Mouse (Mus musculus): ENCODE measurements around the gene Fzd2. TPM values are rescaled to one million over a fixed set of nuclear protein-coding genes. Genes with fewer than 3 reads are reported as not detected.

Gene Fzd2
- total RNA-seq, 2 experiments from 2014 or later, result 10.9 to 11.7 TPM

DNA sequence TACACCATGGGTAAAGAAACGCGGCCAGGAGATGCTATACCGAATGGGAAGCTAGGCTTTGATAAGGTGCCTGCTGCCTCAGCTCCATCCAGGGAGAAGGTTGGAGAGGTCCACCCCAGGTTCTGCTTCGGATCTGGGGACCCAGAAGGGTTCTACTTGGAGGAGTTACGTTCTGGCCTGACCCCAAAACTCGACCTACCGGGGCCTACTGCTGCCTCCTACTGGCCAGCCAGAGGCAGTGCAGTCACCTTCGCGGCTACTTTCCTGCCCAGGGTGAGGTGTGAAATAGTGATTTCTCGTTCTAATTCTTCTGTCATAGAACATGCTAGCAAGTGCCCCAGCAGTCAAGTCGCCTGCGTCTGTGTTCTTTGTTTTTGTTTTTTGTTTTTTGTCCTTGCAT, 36.0 kb upstream of the Fzd2 start:
- TF ChIP-seq CTCF (IDR thresholded peaks at IDR 0.05), result peak; percentile 39
- Histone ChIP-seq H3K27ac (no peak overlapping the region), H3K4me3 (no peak overlapping the region)
- no peak for DNase-seq (ENCODE audit: extremely low spot score in 1 of 2, low spot score in 2 of 2)
- intact Hi-C loops (cut with DNase I), result no loop called here

DNA sequence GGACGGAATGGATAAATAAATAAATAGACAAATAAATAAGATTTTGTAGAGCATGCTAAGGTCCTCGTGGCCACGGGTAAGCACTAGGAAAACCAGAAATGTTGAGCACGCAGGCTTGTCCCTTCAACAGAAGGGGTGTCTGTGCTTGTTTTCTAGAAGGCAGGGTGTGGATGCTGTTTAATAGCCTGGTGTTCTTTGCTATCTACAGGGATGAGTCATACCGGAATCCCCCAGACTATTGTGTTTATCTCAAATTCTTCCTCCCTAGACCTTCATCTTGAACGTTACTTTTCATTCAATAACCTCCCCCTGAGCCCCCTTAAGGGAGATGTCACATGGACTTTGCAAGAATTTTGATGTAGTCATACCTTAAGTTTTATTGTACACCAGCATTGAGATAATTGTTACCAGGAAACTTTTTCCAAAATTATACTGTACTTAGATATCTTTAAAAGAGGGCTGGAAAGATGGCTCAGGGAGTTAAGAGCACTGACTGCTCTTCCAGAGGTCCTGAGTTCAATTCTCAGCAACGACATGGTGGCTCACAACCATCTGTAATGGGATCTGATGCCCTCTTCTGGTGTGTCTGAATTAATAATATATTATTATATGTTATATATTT, 35.3 kb upstream of the Fzd2 start:
- no peak for DNase-seq (ENCODE audit: extremely low spot score in 1 of 2, low spot score in 2 of 2)
- Histone ChIP-seq H3K27ac (no peak overlapping the region), H3K4me3 (no peak overlapping the region)
- intact Hi-C loops (cut with DNase I), result no loop called here
- no peak for TF ChIP-seq CTCF (IDR thresholded peaks at IDR 0.05)

DNA sequence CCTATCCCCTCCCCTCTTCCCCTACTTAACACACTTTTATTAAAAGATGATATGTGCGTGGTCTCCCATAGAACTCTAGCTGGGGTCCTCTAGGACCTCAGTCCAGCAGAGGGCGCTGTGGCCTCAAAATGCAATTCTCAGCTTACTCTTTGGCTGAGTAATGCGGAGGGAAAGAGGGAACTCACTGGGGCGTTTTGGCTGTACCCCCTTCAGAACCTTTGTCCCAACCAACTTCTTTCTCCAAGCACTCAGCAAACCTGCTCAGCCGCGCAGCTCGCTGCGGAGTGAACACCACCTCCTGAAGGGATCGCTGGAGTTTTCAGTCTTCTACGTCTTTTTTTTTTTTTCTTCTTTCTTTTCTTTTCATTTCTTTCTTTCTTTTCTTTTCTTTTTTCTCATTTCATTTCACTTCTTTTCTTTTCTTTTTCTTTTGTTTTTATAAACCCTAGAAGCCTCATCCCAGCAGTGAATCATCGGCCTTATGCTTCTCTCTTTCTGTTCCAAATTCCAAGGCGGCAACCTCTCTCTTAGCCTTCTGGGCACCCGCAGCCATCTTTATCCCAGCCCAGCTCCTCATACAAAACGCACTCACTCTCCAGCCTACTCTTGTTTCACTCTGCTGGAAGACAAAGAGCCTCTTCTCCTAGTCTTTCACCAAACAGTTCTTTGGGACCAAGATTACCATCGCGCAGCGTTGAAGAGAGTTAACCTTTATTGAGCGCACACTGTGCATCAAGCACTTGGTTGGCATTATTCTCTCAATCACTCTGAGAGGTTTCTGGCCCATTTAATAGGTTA, 31.1 kb upstream of the Fzd2 start:
- peak; percentile 74 for TF ChIP-seq CTCF (IDR thresholded peaks at IDR 0.05)
- peak; percentile 79 to 85 for DNase-seq (ENCODE audit: extremely low spot score in 1 of 2, low spot score in 2 of 2)
- intact Hi-C loops (cut with DNase I), result loop anchor here (1.0 kb wide), 2 partner anchors 78 to 83 kb away; no protein-coding TSS in a partner anchor
- H3K4me3 ChIP-seq, result peak overlapping the region; percentile 46
- no peak overlapping the region for H3K27ac ChIP-seq

DNA sequence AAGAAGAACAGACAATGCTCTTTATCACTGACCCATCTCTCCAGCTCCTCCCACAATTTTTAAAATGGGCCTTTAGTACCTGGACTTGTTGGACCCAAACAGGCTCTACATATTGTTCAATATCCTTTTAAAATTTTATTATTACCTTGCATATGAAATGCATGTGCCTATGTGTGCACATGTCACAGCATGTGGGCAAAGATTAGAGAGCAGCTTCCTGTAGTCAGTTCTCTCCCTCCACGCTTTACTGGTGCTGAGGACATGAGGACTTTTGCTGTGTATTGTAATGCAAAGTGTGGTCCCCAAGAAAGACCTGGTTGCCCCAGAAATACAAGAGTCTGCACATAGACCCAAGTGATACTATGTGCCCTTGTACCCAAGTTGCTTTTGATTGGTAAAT, 29.2 kb upstream of the Fzd2 start:
- intact Hi-C loops (cut with DNase I), result no loop called here
- TF ChIP-seq CTCF (IDR thresholded peaks at IDR 0.05), result no peak
- no peak overlapping the region for H3K27ac ChIP-seq

DNA sequence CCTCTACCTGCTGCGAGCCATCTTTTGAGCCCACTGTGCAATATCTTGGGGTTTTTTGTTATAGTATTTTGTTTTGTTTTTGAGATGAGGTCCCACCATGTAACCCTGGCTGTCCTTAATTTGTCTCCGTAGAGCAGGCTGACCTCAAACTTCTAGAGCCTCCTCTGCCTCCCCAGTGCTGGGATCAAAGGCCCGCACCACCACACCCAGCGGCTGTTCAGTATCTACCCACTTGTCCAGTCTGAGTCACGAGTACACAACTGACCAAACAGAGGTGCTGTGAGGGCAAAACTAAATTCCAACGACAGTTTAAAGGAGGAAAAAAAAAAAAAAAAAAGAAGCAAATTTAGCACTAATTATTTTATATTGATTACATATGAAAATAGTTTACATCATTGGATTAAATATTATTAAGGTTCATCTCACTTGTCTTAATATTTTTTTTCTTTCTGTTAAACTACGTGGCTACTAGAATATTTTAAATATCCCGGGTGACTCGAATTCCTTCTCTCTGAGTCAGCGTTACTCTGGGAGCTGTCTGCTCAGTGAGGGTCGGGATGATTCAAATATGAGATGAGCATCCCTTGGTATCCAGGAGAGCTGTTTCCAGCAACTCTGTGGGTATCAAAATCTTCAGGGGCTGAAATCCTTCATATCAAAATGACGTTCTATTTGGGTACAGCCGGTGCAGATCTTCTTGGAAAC, 28.0 kb upstream of the Fzd2 start:
- Histone ChIP-seq H3K4me3 (no peak overlapping the region), H3K27ac (no peak overlapping the region)
- intact Hi-C loops (cut with DNase I), result loop anchor here (2.0 kb wide), 1 partner anchor 89 kb away; no protein-coding TSS in a partner anchor
- TF ChIP-seq CTCF (IDR thresholded peaks at IDR 0.05), result no peak
- DNase-seq (ENCODE audit: extremely low spot score in 1 of 2, low spot score in 2 of 2), result no peak

More for the DNA sequence above, 29.2 kb upstream of the Fzd2 start:
- DNase-seq (ENCODE audit: extremely low spot score in 1 of 2, low spot score in 2 of 2), result no peak
- H3K4me3 ChIP-seq, result no peak overlapping the region

DNA sequence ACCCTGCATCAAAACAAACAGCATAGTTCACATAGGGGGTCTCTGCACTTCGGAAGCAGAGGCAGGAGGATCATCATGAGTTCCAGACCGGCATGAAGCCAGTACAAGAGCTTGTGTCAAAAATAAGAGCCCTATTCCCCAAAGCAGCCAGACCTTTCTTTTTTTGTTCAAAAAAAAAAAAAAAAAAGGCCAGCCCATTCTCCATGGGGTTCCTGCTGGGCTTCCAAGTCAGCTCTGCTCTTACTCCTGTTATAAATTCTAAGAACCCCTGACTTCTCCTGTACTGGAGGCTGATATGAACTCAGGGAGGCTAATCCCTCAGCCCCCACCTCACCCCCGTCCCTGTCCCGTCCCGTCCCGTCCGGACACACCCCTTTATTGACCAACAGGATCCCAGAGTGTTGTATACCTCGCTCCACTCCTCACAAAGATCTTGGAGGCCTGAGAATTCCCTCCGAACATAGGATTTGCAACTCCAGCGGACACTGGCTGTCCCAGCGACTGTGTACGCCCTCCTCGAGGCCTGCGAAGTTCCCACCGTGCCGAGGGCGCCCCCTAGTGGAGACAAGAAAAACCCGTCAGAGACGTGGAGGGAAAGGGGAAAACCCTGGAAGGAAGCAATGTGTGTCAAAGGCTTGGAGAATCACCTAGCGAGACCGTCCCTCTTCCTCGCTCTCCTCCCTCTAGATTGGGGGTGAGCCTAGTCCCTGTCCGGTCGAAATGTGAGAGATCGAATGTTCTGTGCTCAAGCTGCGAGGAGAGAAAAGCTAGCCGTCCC, 25.7 kb upstream of the Fzd2 start:
- H3K4me3 ChIP-seq, result peak overlapping the region; percentile 20
- peak; percentile 88 for TF ChIP-seq CTCF (IDR thresholded peaks at IDR 0.05)
- peak; percentile 72 to 77 for DNase-seq (ENCODE audit: extremely low spot score in 1 of 2, low spot score in 2 of 2)
- intact Hi-C loops (cut with DNase I), result loop anchor here (2.0 kb wide), 1 partner anchor 26 kb away; the partner anchor contains the start of gene Fzd2
- peak overlapping the region; percentile 44; the same call in 1 of the 2 replicates for H3K27ac ChIP-seq

DNA sequence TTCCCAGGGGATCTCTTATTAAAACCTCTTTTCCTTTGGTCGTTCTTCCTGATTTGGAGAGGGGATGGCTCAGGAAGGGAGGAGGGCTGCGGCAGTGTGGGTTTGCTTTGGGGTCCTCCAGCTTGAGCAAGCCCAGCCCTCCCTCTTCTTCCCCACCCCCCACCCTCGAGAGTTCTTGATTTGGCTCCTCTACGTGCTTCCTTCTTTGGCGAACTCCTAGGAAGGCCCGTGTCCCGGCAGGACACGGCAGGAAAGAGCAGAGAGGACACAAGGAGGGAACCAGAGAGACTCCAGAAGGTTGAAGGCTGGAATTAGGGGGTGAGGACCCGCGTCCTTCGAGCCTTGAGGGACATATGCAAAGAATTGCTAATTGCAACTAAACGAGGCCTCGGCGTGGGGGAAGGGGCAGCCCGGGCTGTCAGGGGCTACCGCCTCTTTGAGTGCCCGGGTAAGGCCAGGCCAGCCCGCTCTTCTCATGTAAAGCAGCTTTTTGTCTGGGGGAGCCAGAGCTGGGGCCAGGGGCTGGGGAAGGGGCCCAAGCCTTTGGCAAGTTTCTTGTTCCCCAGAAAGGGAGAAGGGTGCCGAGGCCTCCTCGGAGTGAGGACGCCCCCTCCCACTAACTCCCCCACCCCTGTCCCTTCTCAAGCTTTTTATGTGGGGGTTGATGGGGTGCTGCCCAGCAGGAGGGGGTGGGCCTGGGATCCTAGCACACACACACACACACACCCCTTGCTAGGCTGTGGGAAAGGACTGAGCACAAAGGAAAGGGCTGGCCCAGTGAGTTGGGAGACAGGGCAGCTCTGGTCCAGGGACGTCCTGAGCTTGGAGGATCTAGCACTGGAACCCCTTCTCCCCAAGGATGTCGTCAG, 24.8 kb upstream of the Fzd2 start, which contains the start of gene Gm11627:
TSS of gene Gm11627 (minus strand) at position 297 of the 869 bp plus-strand sequence.
- no peak for TF ChIP-seq CTCF (IDR thresholded peaks at IDR 0.05)

DNA sequence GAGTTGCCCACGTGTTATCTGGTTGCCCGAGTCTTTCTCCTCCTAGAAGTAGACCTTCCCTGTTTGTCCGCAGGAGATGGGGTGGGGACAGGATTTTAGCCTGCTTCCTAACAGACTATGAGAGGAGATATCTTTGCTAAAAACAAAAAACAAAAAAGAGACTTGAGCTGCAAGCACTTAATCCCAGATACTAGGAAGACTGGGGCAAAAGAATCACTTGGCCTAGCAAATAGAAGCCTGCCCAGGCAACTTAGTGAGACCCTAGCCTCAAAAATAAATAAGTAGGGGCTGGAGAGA, 24.2 kb upstream of the Fzd2 start:
- intact Hi-C loops (cut with DNase I), result no loop called here
- H3K4me3 ChIP-seq, result no peak overlapping the region
- no peak for TF ChIP-seq CTCF (IDR thresholded peaks at IDR 0.05)
- H3K27ac ChIP-seq, result no peak overlapping the region; the same call in 1 of the 2 replicates
- DNase-seq (ENCODE audit: extremely low spot score in 1 of 2, low spot score in 2 of 2), result no peak

More for the DNA sequence above, 24.8 kb upstream of the Fzd2 start, which contains the start of gene Gm11627:
- peak within 1 kb of the TSS; percentile 20 for H3K4me3 ChIP-seq
- intact Hi-C loops (cut with DNase I), result loop anchor here (2.0 kb wide), 1 partner anchor 25 kb away; the partner anchor contains the start of gene Fzd2
- peak within 1 kb of the TSS; percentile 44; the same call in 1 of the 2 replicates for H3K27ac ChIP-seq
- peak in 1 of 2 experiments; percentile 28 for DNase-seq (ENCODE audit: extremely low spot score in 1 of 2, low spot score in 2 of 2)

DNA sequence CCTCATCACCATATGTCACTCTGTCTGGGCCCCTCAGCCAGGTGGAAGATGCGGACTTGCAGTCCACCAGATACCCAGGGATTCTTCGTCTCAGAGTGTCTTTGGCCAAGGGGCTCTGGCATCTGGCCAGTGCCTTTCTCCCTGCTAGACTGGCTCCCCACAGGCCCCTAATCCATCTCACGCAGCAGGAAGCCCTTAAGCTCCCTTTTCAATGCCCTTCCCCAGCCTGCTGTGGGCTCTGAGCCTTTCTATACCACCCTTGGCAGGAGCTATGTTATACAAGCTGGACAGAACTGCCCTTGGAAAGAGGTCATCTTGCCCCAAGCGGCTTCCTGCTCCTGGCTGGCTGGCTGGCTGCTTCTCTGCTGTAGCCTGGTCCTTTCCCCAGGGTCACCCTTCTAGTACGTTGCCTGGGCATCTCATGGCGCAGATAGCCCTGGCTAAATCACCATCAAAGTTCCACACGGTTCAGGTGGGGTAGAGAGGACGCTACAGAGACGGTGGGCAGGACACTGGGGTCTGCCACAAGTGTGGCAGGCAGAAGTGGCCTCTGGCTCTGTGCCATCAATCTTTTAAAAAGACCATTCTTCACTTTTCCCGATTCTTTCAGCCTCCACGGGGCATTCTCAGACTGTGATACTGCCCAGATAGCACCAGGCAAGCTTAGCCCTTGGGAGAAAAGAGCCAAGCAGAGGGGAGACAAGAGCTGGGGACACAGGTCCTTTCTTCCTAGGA, 22.7 kb upstream of the Fzd2 start:
- intact Hi-C loops (cut with DNase I), result no loop called here
- H3K4me3 ChIP-seq, result no peak overlapping the region
- DNase-seq (ENCODE audit: extremely low spot score in 1 of 2, low spot score in 2 of 2), result no peak
- TF ChIP-seq CTCF (IDR thresholded peaks at IDR 0.05), result no peak
- H3K27ac ChIP-seq, result no peak overlapping the region
